Mouse (Mus musculus) T-helper 17 cell (primary cell): ENCODE data around the gene Umps.

Experiments used
- in situ Hi-C, 2 experiments: fragments of 300-600 bp; cut with MboI, MseI; formaldehyde crosslinking; loops; 1 replicate in 1 of 2; 2 replicates in 1 of 2; pipeline ENCODE4 v1.15.1; 2025; ENCODE audit warnings: high pct_unique_total_duplicates in 2 of 2

The Umps gene

DNA sequence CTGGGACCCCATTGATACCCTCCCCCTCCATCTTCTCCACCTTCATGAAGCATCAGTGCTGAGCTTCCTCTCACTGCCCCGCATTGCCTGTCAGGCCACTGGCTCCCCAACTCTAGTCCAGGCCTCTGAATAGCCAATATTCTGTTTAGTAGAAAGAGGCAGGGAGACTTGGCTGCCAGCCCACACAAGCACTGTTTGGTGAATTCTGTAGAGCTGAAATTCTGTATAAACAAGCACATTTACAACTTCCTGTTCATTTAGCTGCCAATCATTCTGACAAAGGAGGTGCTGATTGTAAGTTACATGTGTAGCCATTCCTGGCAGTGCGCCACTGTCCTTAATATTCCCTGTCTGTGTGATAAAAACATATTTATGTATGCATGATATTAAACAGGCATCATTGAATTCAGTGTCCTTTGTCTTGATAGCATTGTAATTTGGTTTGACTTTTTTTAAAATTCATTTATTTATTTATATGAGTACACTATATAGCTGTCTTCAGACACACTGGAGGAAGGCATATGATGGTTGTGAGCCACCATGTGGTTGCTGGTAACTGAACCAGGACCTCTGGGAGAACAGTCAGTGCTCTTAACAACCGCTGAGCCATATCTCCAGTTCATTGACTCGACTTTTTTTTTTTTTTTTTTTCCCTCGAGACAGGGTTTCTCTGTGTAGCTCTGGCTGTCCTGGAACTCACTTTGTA lies 32.0 kb downstream of the Umps start:
- in situ Hi-C loops = no loop called here

GRCm38 (mm10) chr16:33933411-33933810 lies 33.4 kb downstream of the Umps start:
- in situ Hi-C loops = no loop called here

DNA sequence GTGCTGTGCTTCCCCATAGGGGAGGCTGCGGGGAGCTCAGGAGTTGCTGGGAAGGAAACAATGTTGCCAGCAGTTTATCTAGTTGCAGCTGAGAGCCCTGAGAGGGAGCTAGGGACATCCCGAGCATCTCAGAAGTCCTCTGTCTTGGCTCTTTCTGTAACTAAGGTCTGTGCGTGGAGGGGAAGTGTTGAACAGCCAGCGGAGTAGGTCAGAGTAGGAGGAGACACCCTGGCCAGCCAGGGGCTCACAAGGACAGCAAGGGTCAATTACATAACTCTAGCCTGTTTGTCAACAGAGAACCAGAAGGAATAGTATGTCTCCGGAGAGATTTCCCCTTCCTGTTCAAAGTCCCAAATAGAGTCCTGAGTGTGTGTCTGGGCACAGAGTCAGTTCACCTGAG lies 34.7 kb downstream of the Umps start:
- in situ Hi-C loops = no loop called here

GRCm38 (mm10) chr16:33931682-33932081 lies 35.2 kb downstream of the Umps start:
- in situ Hi-C loops = no loop called here

DNA sequence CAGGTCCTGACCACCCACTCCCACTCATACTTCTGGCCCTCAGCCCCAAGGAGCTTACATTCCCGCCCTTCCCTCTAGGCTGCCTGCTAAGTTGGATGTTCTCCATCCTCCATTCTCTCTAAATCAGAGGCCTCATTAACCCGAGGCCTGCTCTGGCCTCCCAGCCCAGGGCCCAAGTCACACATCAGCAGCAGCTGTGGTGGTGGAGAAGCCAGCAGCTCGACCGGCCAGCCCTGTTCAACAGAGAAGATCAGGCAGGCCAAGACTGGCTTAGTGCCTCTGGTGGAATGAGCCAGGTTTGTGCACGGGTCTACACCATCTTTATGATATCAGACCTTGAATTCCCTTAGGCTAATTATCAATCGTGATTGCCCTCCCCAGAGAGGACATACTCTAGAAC lies 36.1 kb downstream of the Umps start:
- in situ Hi-C loops = no loop called here

GRCm38 (mm10) chr16:33928788-33929462 lies 37.9 kb downstream of the Umps start:
- in situ Hi-C loops = loop anchor here in 1 of 2 experiments (10.0 kb wide), 1 partner anchor 1196 kb away; no protein-coding TSS in a partner anchor

DNA sequence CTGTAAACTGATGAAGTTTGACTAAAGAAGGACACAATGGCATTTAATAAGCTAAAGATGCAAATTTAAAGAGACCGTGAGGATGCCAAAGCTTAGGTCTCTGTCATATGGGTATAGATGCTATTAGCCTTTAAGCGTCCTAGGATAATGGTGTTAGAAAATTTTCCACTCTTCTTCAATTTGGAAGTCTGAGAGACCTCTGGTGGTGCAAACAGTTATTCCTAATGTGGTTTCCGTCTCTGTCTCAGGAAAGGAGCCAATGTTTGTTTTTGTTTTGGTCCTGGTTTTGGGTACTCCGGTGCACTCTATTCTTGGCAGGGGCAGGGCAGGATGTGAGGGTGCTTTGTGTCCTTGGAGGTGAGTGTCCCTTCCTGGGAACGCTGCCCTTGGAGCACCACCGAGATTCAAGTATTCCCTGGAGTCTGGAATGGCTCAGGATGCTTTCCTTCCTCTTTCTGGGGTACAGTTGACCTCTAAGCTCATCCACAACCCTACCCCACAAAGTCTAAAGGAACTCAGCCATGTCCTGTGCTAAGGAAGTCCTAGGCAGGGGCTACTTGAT lies 39.5 kb downstream of the Umps start:
- in situ Hi-C loops = loop anchor here in 1 of 2 experiments (10.0 kb wide), 1 partner anchor 1197 kb away; no protein-coding TSS in a partner anchor

GRCm38 (mm10) chr16:33923758-33924157 lies 43.1 kb downstream of the Umps start:
- in situ Hi-C loops = loop anchor here in 1 of 2 experiments (10.0 kb wide), 1 partner anchor 1201 kb away; no protein-coding TSS in a partner anchor

DNA sequence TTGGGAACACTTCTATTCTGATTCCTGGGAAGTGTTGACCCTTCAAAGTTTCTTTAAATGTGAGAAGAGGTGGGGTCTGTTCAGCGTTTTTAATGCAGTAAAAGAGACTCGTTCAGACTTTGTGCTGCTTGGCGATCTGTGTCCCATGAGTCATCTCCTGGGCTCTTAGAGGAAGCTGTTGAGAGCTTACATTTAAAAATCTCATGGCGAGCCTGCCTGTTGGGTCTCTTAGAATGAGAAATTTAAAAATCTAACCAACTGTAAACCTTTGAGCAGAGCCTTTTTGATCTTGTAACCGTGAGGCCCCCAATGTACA lies 43.9 kb downstream of the Umps start:
- in situ Hi-C loops = loop anchor here in 1 of 2 experiments (10.0 kb wide), 1 partner anchor 1202 kb away; no protein-coding TSS in a partner anchor

DNA sequence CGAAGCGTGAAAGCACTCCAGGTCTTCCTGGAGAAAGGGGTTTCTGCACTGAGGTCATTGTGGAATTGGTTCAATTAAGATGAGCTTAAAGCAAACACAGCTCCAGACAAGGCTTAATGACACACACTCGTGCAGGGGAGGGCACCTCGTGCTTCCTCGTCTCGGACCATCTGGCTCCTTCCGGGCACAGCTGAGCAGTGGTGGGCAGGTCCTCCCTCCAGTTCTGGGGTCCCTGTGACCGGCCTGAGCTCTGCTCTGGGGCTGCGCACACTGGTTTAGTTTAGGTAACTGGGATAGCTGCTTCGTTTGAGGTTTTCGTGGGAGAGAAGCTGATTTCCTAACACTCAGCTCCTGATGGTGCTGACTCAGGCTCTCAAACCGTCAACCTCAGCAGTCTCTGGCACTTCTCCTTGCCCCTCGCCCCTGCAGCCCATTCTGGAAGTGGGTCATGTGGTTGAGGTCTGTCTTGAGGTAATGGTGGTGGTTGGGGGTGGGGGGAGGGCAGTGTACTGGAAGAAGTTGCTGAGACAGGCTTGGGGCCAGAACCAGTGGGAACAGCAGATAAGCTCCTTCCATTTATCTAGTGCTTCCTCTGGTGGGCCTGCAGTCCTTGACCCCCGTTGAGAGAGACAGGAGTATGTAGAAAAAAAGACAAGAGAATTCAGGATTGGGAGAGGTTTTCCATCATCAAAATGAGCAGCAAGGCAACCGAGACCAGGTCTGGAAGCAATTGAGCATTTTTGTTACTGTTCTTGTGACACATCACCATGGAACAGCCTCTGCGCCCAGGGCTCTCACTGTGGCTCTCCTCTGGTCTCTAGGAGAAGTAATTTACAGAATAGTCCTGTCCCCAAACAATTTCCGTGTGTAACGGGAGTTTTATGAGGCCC lies 44.5 kb downstream of the Umps start:
- in situ Hi-C loops = loop anchor here in 1 of 2 experiments (10.0 kb wide), 1 partner anchor 1202 kb away; no protein-coding TSS in a partner anchor

DNA sequence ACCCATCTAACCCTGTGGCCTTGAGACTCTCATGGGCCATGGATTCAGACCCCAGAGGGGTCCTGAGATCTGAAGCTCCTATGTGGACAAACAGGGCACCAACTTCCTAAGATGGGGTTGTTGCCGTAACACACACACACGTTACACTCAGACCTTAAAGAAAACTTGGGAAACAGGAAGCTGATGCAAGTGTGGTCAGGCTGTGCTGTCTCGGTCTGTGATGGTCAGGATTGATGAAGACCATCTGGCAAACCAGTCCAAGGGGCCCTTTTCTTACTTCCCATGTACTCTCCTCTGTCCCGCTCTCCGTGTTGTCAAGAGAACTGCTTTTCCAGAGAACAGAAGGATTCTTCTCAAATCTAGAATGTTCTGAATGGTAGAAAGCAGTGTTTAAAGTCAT lies 45.3 kb downstream of the Umps start:
- in situ Hi-C loops = loop anchor here in 1 of 2 experiments (10.0 kb wide), 1 partner anchor 1203 kb away; no protein-coding TSS in a partner anchor

- in situ Hi-C loops = no loop called here
Observed at GRCm38 (mm10) chr16:33917926-33918325, 48.9 kb downstream of the Umps start.

DNA sequence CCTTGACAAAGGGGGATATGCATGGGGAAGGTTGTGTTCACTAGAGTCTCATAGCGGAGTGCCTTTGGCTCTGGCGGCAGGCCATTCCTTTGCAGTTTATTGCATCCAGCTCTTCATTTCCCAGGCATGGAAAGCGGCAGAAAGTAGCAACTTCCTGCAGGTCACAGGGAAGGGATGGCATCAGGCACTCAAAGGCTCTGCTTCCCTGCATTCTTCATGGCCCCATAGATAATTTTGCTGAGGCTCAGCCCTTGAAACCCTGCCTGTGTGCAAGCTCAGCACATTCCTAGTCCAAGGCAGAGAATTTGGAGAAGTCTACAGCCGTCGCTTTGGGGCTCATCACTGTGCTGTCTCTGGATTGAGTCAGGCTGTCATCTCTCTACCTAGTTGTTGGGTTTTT lies 49.4 kb downstream of the Umps start:
- in situ Hi-C loops = no loop called here

DNA sequence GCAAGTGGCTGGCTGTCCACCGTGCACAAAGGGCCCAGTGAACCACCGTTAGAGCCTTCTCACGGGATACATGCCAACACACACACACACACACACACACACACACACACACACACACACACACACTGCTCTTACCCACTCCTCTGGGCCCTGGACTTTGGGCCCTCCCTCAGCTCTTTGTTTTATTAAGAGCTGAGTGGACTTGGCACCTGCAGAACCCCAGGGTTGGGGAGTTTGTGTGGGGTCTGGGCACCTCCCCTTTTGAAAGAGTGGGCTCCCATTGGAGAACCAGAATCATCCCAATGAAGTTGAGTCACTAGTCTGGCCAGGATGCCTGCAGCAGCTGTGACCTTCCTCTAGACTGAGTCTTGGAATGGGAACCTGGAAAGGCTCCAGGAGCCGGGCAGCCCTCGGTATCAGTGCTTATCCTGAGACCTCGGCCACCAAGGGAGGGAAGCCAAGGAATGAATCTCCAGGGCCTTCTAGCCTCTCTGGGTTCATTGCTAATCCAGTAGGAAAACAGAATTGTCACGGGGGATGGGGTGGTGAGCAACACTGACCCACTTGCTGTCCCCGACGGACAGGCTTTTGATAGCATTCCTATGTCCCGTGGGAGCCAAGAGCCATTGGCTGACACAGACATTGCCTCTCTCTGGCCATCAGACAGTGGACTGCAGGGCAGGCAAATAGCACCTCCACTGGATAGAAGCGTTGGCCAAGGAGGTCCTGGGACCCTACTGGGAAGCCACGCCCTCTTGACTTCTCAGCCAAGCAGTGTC lies 50.2 kb downstream of the Umps start:
- in situ Hi-C loops = no loop called here

DNA sequence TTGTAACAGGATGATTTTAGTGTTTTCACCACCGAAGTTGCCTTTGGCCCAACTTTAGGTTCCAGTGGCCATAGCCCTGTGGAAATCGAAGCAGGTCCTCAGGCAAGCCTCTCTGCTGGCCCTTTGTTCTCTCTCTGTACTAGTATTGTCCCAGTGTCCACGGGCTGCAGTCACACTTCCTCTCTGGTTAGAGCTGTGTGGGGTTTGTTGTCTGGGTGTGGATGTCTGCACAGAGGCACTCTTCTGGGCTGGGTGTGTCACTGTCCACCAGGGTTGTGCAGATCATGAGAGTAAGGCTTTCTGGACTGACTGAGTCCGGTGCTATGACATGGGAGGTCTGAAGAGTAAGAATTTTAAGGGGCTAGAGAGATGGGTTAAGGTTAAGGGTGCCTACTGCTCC lies 51.8 kb downstream of the Umps start:
- in situ Hi-C loops = no loop called here

DNA sequence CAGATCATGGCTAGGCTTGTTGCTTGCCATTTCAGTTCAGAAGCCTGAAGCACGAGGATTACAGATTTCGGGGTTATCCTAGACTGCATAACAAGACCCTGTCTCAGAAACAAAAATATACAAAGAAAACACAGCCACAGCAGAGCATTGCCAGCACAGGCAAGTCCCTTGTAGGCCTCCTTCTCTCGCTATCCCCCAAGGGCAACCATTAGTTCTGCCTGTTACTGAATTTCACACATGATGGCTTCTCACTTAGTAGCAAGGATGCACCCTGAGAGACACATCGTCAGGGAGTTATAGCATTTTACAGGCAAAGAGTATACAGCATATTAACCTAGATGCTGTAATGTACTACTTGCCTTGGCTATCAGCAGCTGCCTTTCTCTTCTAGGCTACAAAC lies 58.6 kb downstream of the Umps start:
- in situ Hi-C loops = no loop called here
